Mouse (Mus musculus) liver, embryonic 14.5 days (tissue): ENCODE results near the gene Plxnd1.

Source experiments
- CTCF ChIP-seq: IDR thresholded peaks from 2 replicates; pipeline ENCODE4 v1.5.1; 2016; ENCODE audit warnings: antibody characterized with exemption, low read depth, control low read depth
- EP300 ChIP-seq: IDR thresholded peaks from 2 replicates; pipeline ENCODE4 v1.6.1; 2016; ENCODE audit warnings: antibody characterized with exemption, low read depth

GRCm38 (mm10) chr6:116007561-116008173 is 12.9 kb upstream of the Plxnd1 start:
- peak; percentile 81 for TF ChIP-seq CTCF
- no peak for TF ChIP-seq EP300
